In genomic region chr13:23317305-23317889, GRCm38 (mm10) we compare ENCODE assay signal across 9 mouse cellular contexts. TPM values are rescaled to one million over a fixed set of nuclear protein-coding genes. Genes with fewer than 3 reads are reported as not detected.
A peak's percentile ranks its signal among the peaks of the same experiment; 100 is the strongest.
DNase-seq lines count a peak whose midpoint lies in the region; ATAC-seq lines count a peak whose summit lies in the region.
"Had no signal": no experiment of that assay in that cellular context is flagged by ENCODE, and none has a peak within 500 bp of the region (broad histone marks: within the 10 kb centered on the region; RNA-seq: fewer than 3 reads in every experiment).

No protein-coding gene starts in this region.

- no peak for ATAC-seq in kidney, embryonic 14.5 days (ENCODE audit: low FRiP score, low TSS enrichment)
- peak; percentile 75 for ATAC-seq in liver, embryonic 11.5 days (replicated peaks; ENCODE audit: low FRiP score)
- ATAC-seq in monocyte, adult 5-6 weeks (replicated peaks; ENCODE audit: insufficient number of reproducible peaks, low FRiP score, low TSS enrichment, poor library complexity, severe bottlenecking) = no peak

- no peak overlapping the region for H3K9ac ChIP-seq in kidney, embryonic 14.5 days (ENCODE audit: low read depth, low read length)
- H3K9ac ChIP-seq in liver, embryonic 11.5 days (ENCODE audit: low read depth, low read length) = no peak overlapping the region

- WGBS in kidney, embryonic 14.5 days = 4% methylated on average over 18 of the region's 18 CpGs
- 4% methylated on average over 18 of the region's 18 CpGs for WGBS in liver, embryonic 11.5 days

- DNase-seq in kidney, postnatal 25 days = no peak
- peak; percentile 93 for DNase-seq in ES-CJ7 (ENCODE audit: low read depth, low spot score)
- DNase-seq in embryo, embryonic 10.5 days (ENCODE audit: low spot score) = peak; percentile 90
- DNase-seq in liver, embryonic 11.5 days (ENCODE audit: low spot score) = peak; percentile 57
- DNase-seq in urinary bladder, adult 18-20 months (ENCODE audit: low spot score in 2 of 2) = no peak
- no peak for DNase-seq in kidney, adult 9 months
- DNase-seq: cerebellum, postnatal 14 days had no signal

- H3K4me3 ChIP-seq in kidney, embryonic 14.5 days (ENCODE audit: low read length) = peak overlapping the region; percentile 17; the same call in 1 of the 2 replicates
- H3K4me3 ChIP-seq in liver, embryonic 11.5 days (ENCODE audit: low read depth, low read length) = peak overlapping the region; percentile 30

- H3K36me3 ChIP-seq in kidney, embryonic 14.5 days (ENCODE audit: control insufficient read depth, insufficient read depth, low read length) = no peaks in the 10 kb centered on the region
- H3K36me3 ChIP-seq in liver, embryonic 11.5 days (ENCODE audit: control insufficient read depth, insufficient read depth, low read length) = no peaks in the 10 kb centered on the region

- no peaks in the 10 kb centered on the region for H3K9me3 ChIP-seq in kidney, embryonic 14.5 days (ENCODE audit: control insufficient read depth, low read length)
- no peaks in the 10 kb centered on the region for H3K9me3 ChIP-seq in liver, embryonic 11.5 days (ENCODE audit: control insufficient read depth, low read length)

- H3K27me3 ChIP-seq in kidney, embryonic 14.5 days (ENCODE audit: control insufficient read depth, insufficient read depth, low read length) = peaks cover 17% of the 10 kb centered on the region
- H3K27me3 ChIP-seq in liver, embryonic 11.5 days (replicated peaks; ENCODE audit: control insufficient read depth, insufficient read depth, low read length) = peaks cover 24% of the 10 kb centered on the region

- H3K27ac ChIP-seq in kidney, embryonic 14.5 days (ENCODE audit: low read depth, low read length) = no peak overlapping the region
- no peak overlapping the region for H3K27ac ChIP-seq in liver, embryonic 11.5 days (ENCODE audit: low read depth, low read length)

- H3K4me2 ChIP-seq in kidney, embryonic 14.5 days (replicated peaks; ENCODE audit: low read depth, low read length) = peak overlapping the region; percentile 27; the same call in 1 of the 2 replicates
- H3K4me2 ChIP-seq in liver, embryonic 11.5 days = peak overlapping the region; percentile 54

- H3K4me1 ChIP-seq in kidney, embryonic 14.5 days (ENCODE audit: control insufficient read depth, insufficient read depth, low read length) = peaks cover 5% of the 10 kb centered on the region
- H3K4me1 ChIP-seq in liver, embryonic 11.5 days (replicated peaks; ENCODE audit: control insufficient read depth, insufficient read depth, low read length) = peaks cover 7% of the 10 kb centered on the region; the same call in 1 of the 2 replicates

RNA-seq across cellular contexts. Expression of gene Zfp322a, which starts 51.6 kb away (rescaled TPM):
- polyA plus RNA-seq in kidney, embryonic 14.5 days (2014; fragmentation: Nextera tagmentation; extraction: Ambion mirVana) = 43.9 and 55.5 TPM in 2 replicates
- 36.4 and 37.0 TPM in 2 replicates for polyA plus RNA-seq in liver, embryonic 11.5 days (2014; fragmentation: Nextera tagmentation; extraction: Ambion mirVana)
- 27.6 to 70.6 TPM (median 42.7 TPM) in 3 replicates for total RNA-seq in monocyte, adult 5-6 weeks (2017)

Comparison
In these comparisons a context has a peak if more than half of its experiments do, and no peak if none do; other contexts are left out.
1. DNase-seq: peak in ES-CJ7 (single experiment), embryo, embryonic 10.5 days (single experiment) and liver, embryonic 11.5 days (single experiment); none in kidney, postnatal 25 days (0 of 2), urinary bladder, adult 18-20 months (0 of 2) and kidney, adult 9 months (single experiment).